Mouse (Mus musculus): ENCODE results near the gene Kir3dl2. TPM values are rescaled to one million over a fixed set of nuclear protein-coding genes. Genes with fewer than 3 reads are reported as not detected.
A peak's percentile ranks its signal among the peaks of the same experiment; 100 is the strongest.
"Not testable (repeated sequence)": the region's sequence is repeated elsewhere in the genome, so short reads cannot be mapped to it uniquely, and the experiment has no call there.

Gene Kir3dl2
- not detected in 2 replicates for polyA plus RNA-seq (2014; fragmentation: Nextera tagmentation; extraction: Ambion mirVana)

DNA sequence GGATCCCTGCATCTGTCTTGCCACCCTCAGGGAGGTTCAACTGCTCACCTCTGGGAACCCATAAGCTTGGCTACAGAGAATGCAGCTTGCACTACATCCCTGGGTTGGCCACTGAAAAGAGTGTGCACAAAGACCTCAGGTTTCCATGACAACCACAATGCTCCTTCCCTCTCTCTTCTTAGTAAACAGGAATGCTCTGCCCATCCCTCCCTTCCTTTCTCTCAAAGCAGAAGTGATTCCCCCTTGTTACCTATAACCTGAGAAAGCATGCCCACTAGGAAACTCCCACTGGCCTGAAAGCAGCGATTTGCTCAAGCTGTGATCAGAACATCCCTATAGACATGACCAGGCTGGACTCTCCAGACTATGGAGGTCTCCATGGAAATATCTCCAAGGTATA, at the start of gene Kir3dl2:
Kir3dl2 (minus strand) TSS at position 101 of the 400 bp plus-strand sequence.
- not testable (repeated sequence) for H3K9me3 ChIP-seq (ENCODE audit: control insufficient read depth, low read length); H3K27me3 ChIP-seq (ENCODE audit: control insufficient read depth, insufficient read depth, low read length); ATAC-seq (ENCODE audit: low read depth); H3K4me2 ChIP-seq (ENCODE audit: low read depth, low read length); H3K36me3 ChIP-seq (ENCODE audit: control insufficient read depth, insufficient read depth, low read length); H3K4me3 ChIP-seq (ENCODE audit: low read depth, low read length); H3K4me1 ChIP-seq (ENCODE audit: control insufficient read depth, insufficient read depth, low read length); H3K27ac ChIP-seq (ENCODE audit: low read depth, low read length); H3K9ac ChIP-seq (replicated peaks; ENCODE audit: low read depth, low read length)
- 86% methylated on average over 1 of the region's 1 CpGs for WGBS

DNA sequence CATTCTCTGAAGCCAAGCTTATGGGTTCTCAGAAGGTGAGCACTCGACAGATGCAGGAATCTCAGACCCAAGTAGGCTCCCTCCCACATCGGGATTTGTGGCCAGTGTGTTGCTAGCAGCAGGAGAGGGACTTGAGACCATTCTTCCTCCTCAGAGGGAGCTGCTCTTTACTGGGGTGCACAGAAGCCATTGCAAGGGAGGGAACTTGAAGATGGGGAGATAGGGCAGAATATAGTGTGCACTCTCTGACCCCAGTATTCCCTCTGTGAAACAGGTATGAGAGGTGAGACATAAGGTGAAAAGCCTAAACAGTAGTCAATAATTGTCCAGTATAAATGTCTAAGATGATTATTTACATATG, 47.0 kb upstream of the Kir3dl2 start:
- H3K36me3 ChIP-seq (ENCODE audit: control insufficient read depth, insufficient read depth, low read length): no peaks in the 10 kb centered on the region
- ATAC-seq (ENCODE audit: low read depth): peak; percentile 71
- H3K9ac ChIP-seq (replicated peaks; ENCODE audit: low read depth, low read length): peak overlapping the region; percentile 25; the same call in 1 of the 2 replicates
- 10% methylated on average over 2 of the region's 2 CpGs for WGBS
- peak overlapping the region; percentile 41 for H3K4me2 ChIP-seq (ENCODE audit: low read depth, low read length)
- peak overlapping the region; percentile 73 for H3K27ac ChIP-seq (ENCODE audit: low read depth, low read length)
- peak overlapping the region; percentile 28 for H3K4me3 ChIP-seq (ENCODE audit: low read depth, low read length)
- H3K9me3 ChIP-seq (ENCODE audit: control insufficient read depth, low read length): no peaks in the 10 kb centered on the region
- H3K4me1 ChIP-seq (ENCODE audit: control insufficient read depth, insufficient read depth, low read length): no peaks in the 10 kb centered on the region
- no peaks in the 10 kb centered on the region for H3K27me3 ChIP-seq (ENCODE audit: control insufficient read depth, insufficient read depth, low read length)

DNA sequence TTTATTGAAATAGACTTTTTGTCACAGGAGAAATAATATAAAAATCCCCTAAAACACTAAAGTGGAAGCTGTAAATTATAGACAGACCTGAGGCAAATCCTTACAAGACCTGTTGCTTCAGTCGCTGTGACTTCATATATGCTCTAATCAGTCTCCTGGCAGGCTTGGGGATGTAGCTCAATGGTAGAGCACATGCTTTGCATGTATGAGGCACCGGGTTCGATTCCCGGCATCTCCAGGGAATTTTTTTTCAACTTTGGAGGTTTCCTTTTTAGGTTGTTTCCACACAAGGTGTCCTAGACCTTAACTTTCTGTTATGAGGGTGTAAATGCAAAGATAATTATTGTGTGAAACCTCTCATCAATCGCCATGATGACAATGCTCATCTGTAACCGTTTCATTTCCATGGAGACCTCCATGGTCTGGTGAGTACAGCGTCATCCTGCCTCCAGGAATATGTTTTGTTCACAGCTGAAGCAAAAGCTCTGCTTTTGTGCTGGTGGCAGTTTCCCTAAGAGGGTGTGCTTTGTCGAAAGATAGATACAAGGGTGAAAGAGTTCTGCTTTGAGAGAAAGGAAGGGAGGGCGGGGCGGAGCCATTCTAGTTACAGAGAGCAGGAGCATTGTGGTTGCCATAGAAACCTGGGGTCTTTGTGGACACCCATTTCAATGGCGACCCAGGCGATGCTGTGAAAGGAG, 46.5 kb upstream of the Kir3dl2 start, which contains the start of gene Tceal3:
Tceal3 (plus strand) TSS at position 644 of the 698 bp plus-strand sequence.
- Histone ChIP-seq H3K36me3 (ENCODE audit: control insufficient read depth, insufficient read depth, low read length) (no peaks in the 10 kb centered on the region), H3K4me3 (ENCODE audit: low read depth, low read length) (peak within 1 kb of the TSS; percentile 28), H3K9me3 (ENCODE audit: control insufficient read depth, low read length) (no peaks in the 10 kb centered on the region), H3K27ac (ENCODE audit: low read depth, low read length) (peak within 1 kb of the TSS; percentile 73), H3K4me2 (ENCODE audit: low read depth, low read length) (peak within 1 kb of the TSS; percentile 41), H3K9ac (replicated peaks; ENCODE audit: low read depth, low read length) (peak within 1 kb of the TSS; percentile 25; the same call in 1 of the 2 replicates), H3K27me3 (ENCODE audit: control insufficient read depth, insufficient read depth, low read length) (no peaks in the 10 kb centered on the region), H3K4me1 (ENCODE audit: control insufficient read depth, insufficient read depth, low read length) (no peaks in the 10 kb centered on the region)
- ATAC-seq (ENCODE audit: low read depth): peak; percentile 96
- WGBS: 32% methylated on average over 12 of the region's 12 CpGs

DNA sequence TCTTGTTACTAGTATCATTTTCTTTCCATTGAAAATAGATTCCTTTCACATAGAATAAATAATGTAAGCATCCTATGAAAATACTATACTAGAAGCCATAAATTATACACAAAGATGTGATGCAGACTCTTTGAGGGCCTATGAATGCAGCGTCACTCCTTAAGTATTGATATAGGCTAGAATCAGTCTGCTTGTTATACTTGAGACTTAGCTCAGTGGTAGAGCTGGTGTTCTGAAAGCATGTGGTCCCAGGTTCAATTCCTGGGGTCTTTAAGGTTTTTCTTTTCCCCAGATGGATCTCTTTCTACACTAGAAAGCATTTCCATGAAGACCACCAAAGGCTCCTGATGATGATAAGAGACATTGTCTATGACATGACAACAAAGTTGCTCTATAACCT, 40.8 kb upstream of the Kir3dl2 start:
- Histone ChIP-seq H3K9me3 (ENCODE audit: control insufficient read depth, low read length) (no peaks in the 10 kb centered on the region), H3K4me3 (ENCODE audit: low read depth, low read length) (no peak overlapping the region), H3K27me3 (ENCODE audit: control insufficient read depth, insufficient read depth, low read length) (no peaks in the 10 kb centered on the region), H3K4me1 (ENCODE audit: control insufficient read depth, insufficient read depth, low read length) (no peaks in the 10 kb centered on the region), H3K36me3 (ENCODE audit: control insufficient read depth, insufficient read depth, low read length) (no peaks in the 10 kb centered on the region), H3K4me2 (ENCODE audit: low read depth, low read length) (no peak overlapping the region), H3K27ac (ENCODE audit: low read depth, low read length) (no peak overlapping the region), H3K9ac (replicated peaks; ENCODE audit: low read depth, low read length) (no peak overlapping the region)
- WGBS: 93% methylated on average over 1 of the region's 1 CpGs
- ATAC-seq (ENCODE audit: low read depth): no peak

DNA sequence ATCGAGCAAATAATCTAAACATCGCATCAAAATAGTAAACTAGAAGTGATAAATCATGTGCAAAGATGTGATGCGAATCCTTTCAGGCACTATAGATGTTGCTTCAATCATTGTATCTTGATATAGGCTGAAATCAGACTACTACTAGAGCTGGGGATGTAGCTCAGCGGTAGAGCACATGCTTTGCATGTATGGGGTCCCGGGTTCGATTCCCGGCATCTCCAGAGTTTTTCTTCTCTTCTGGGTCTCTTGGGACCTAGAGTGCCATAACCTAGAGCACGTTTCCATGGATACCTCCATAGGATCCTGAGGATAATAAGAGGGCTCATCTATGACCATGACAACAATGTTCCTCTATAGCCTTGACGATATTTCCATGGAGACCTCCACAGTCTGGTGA, 25.2 kb upstream of the Kir3dl2 start:
- H3K36me3 ChIP-seq (ENCODE audit: control insufficient read depth, insufficient read depth, low read length); H3K9me3 ChIP-seq (ENCODE audit: control insufficient read depth, low read length); H3K27ac ChIP-seq (ENCODE audit: low read depth, low read length); H3K9ac ChIP-seq (replicated peaks; ENCODE audit: low read depth, low read length); H3K4me1 ChIP-seq (ENCODE audit: control insufficient read depth, insufficient read depth, low read length); H3K4me2 ChIP-seq (ENCODE audit: low read depth, low read length); H3K27me3 ChIP-seq (ENCODE audit: control insufficient read depth, insufficient read depth, low read length); ATAC-seq (ENCODE audit: low read depth); H3K4me3 ChIP-seq (ENCODE audit: low read depth, low read length): not testable (repeated sequence)
- WGBS: 93% methylated on average over 9 of the region's 9 CpGs

DNA sequence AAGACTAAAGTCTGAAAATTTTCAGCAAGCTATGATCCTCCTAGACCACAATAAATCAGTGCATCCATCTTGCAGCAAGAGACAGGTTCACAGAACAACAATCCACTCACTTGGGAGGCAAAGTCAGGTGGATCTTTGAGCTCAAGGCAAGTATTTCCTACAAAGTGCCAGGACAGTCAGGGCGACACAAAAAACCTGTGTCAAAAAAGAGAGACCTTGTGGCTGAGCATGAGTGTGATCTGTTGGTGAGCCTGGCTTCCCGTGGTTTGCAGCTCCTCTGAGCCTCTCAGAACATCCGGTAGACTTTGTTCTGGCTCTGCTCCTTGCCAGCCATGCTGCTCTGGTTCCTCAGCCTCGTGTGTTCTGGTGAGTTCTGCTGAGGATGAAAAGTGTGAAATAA, 26.2 kb downstream of the Kir3dl2 start, which contains the start of gene Kir3dl1:
Kir3dl1 (plus strand) TSS at position 301 of the 400 bp plus-strand sequence.
- H3K4me2 ChIP-seq (ENCODE audit: low read depth, low read length); H3K27ac ChIP-seq (ENCODE audit: low read depth, low read length); ATAC-seq (ENCODE audit: low read depth): not testable (repeated sequence)

More for the DNA sequence above, 26.2 kb downstream of the Kir3dl2 start, which contains the start of gene Kir3dl1:
- H3K9ac ChIP-seq (replicated peaks; ENCODE audit: low read depth, low read length); H3K9me3 ChIP-seq (ENCODE audit: control insufficient read depth, low read length); H3K4me3 ChIP-seq (ENCODE audit: low read depth, low read length); H3K27me3 ChIP-seq (ENCODE audit: control insufficient read depth, insufficient read depth, low read length); H3K36me3 ChIP-seq (ENCODE audit: control insufficient read depth, insufficient read depth, low read length); H3K4me1 ChIP-seq (ENCODE audit: control insufficient read depth, insufficient read depth, low read length): not testable (repeated sequence)
- 73% methylated on average over 4 of the region's 4 CpGs for WGBS

Other genes with a start within 250 kb of the Kir3dl2 start
- gene Kir3dl1, start 26.1 kb downstream of the Kir3dl2 start, polyA plus RNA-seq (2014; fragmentation: Nextera tagmentation; extraction: Ambion mirVana): not detected in 2 replicates
- 28.0 and 51.9 TPM in 2 replicates for gene Tceal3, start 46.8 kb upstream of the Kir3dl2 start, polyA plus RNA-seq (2014; fragmentation: Nextera tagmentation; extraction: Ambion mirVana)
- 22.6 and 27.9 TPM in 2 replicates for gene Tceal1, start 163.9 kb upstream of the Kir3dl2 start, polyA plus RNA-seq (2014; fragmentation: Nextera tagmentation; extraction: Ambion mirVana)
- gene Morf4l2, start 199.6 kb upstream of the Kir3dl2 start, polyA plus RNA-seq (2014; fragmentation: Nextera tagmentation; extraction: Ambion mirVana): 525 and 546 TPM in 2 replicates
- 0.17 TPM in 1 of 2 replicates, not detected in the other for gene Glra4, start 236.1 kb upstream of the Kir3dl2 start, polyA plus RNA-seq (2014; fragmentation: Nextera tagmentation; extraction: Ambion mirVana)